Mouse (Mus musculus) limb, embryonic 13.5 days (tissue): Measurements from ENCODE around the gene Rab3a. TPM values are rescaled to one million over a fixed set of nuclear protein-coding genes. Genes with fewer than 3 reads are reported as not detected.

ENCODE experiments used
- ATAC-seq: fragments of 200-750 bp; cut with Nextera tagmentation; 2 replicates; pipeline ENCODE4 v1.8.0; 2017; ENCODE audit warnings: low read depth, moderate number of reproducible peaks, moderate TSS enrichment; ENCODE audit not compliant: low FRiP score
- H3K27ac ChIP-seq: fragments of 300-500 bp; sonication (generic); 2 replicates; pipeline ENCODE4 v1.5.1; 2015; ENCODE audit warnings: inconsistent platforms, mild to moderate bottlenecking, moderate library complexity
- H3K27me3 ChIP-seq: fragments of 300-500 bp; sonication (generic); 2 replicates; pipeline ENCODE4 v1.6.1; 2015; ENCODE audit warnings: mild to moderate bottlenecking, inconsistent platforms
- H3K36me3 ChIP-seq: fragments of 300-500 bp; sonication (generic); 2 replicates; pipeline ENCODE4 v1.6.1; 2015; ENCODE audit warnings: inconsistent platforms, mild to moderate bottlenecking, moderate library complexity
- H3K4me1 ChIP-seq: fragments of 300-500 bp; sonication (generic); 2 replicates; pipeline ENCODE4 v1.6.1; 2015; ENCODE audit warnings: inconsistent platforms
- H3K4me2 ChIP-seq: fragments of 300-500 bp; sonication (generic); replicated peaks from 2 replicates; pipeline ENCODE4 v1.6.1; 2015; ENCODE audit warnings: inconsistent platforms, mild to moderate bottlenecking, moderate library complexity
- H3K4me3 ChIP-seq: fragments of 300-500 bp; sonication (generic); 2 replicates; pipeline ENCODE4 v1.5.1; 2015; ENCODE audit warnings: moderate library complexity, mild to moderate bottlenecking, inconsistent platforms
- H3K9ac ChIP-seq: fragments of 300-500 bp; sonication (generic); 2 replicates; pipeline ENCODE4 v1.6.1; 2015; ENCODE audit warnings: mild to moderate bottlenecking, inconsistent platforms
- H3K9me3 ChIP-seq: fragments of 300-500 bp; sonication (generic); 2 replicates; pipeline ENCODE4 v1.6.1; 2016; ENCODE audit warnings: inconsistent platforms
- WGBS: fragments of 180-500 bp; shearing (Covaris S2); methylation state at CpG from one replicate; pipeline ENCODE4 v1.1.7; 2015; 5-methylcytosine and 5-hydroxymethylcytosine counted together
- polyA plus RNA-seq: library from polyadenylated mRNA; unstranded; fragments of >200 nt; fragmentation: Nextera tagmentation; extraction: Ambion mirVana; gene quantifications from 2 replicates; pipeline ENCODE4 v1.2.1, GENCODE M21; 2015

Gene Rab3a
- polyA plus RNA-seq, 1 experiment from 2014 or later: 19.6 TPM

DNA sequence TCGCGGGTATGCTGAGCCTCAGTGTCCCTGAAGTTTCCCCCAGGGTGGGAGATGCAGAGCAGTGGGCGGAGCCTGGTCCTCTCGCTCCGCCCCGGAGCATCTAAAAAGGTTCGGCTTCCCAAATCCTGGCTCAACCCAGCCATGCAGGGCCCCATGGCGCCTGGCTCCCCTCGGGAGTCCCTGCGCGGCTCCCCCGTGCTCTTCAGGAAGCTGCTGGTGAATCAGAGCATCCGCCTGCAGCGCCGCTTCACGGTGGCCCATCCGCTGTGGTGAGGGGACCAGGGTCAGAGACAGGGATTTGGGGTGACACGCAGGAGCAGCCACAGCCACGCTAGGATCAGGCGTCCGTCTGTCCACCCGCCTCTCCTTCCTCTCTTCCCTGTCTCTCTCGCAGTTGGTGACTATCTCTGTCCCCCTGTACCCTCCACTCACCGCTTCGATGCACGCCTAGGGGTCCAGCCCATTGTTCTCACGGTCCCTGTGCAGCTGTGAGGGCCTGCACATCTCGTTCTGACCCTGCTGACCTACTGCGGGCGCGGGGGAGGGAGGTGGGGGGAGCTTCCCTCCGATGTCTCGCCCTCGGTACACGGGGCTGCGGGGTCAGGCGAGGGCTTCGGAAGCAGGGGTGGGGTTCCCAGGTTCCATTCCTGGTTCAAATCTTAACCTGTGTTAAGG lies 11.4 kb upstream of the Rab3a start:
- no peak overlapping the region for H3K27ac ChIP-seq
- H3K4me1 ChIP-seq: peaks cover 16% of the 10 kb centered on the region
- peak overlapping the region; percentile 33 for H3K4me3 ChIP-seq
- H3K9me3 ChIP-seq: no peaks in the 10 kb centered on the region
- ATAC-seq: no peak
- H3K4me2 ChIP-seq: peak overlapping the region; percentile 60
- WGBS: 3% methylated on average over 38 of the region's 38 CpGs
- no peaks in the 10 kb centered on the region for H3K36me3 ChIP-seq
- peak overlapping the region; percentile 48 for H3K9ac ChIP-seq
- H3K27me3 ChIP-seq: peaks cover 78% of the 10 kb centered on the region

DNA sequence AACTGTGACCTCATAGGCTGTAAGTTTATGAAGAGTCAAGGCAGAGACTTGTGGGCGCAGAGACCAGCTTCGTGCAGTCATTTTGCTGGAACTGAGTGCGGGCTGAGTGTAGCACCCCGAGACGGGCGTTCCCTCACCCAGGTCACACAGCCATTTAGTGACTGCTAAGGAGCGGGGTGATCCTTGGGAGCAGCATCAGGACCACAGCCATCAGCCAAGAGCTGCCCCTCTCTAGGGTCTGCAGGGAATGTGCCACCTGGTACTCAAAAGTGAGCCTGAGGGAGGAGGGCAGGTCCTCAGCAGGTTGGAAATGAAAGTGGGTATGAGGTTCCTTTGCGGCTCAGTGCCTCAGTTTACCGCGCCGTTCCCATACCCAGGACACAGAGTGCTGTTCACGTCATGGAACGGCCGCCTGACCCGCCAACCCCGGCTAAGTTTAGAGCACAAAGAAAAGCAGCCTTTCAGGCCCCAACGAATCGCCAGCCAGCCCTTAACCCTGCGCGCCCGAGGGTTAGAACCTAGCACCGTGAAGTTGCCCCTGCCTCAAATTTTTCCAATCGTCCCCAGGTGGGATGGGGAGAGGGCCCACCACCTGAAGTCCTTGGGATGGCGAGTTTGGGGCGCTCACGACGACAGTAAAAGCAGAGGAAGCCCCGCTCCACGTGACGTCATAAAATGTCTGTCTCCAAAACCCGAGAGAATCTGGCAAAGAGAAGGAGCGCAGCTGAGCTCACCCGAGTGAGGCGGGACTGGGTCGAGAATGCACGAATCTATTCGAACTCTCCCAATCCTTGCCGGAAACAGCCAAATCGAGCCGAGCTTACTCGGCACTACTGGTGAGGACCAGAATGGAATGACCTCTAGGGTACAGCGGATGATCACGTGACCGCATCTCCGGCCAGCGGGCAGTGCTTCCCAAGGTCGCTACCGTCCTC lies 10.6 kb upstream of the Rab3a start:
- no peak overlapping the region for H3K27ac ChIP-seq
- peaks cover 80% of the 10 kb centered on the region for H3K27me3 ChIP-seq
- no peak for ATAC-seq
- H3K9ac ChIP-seq: peak overlapping the region; percentile 48; the same call in 1 of the 2 replicates
- no peaks in the 10 kb centered on the region for H3K9me3 ChIP-seq
- H3K4me1 ChIP-seq: peaks cover 16% of the 10 kb centered on the region
- H3K36me3 ChIP-seq: no peaks in the 10 kb centered on the region
- peak overlapping the region; percentile 60 for H3K4me2 ChIP-seq
- WGBS: 5% methylated on average over 48 of the region's 48 CpGs
- H3K4me3 ChIP-seq: peak overlapping the region; percentile 33

DNA sequence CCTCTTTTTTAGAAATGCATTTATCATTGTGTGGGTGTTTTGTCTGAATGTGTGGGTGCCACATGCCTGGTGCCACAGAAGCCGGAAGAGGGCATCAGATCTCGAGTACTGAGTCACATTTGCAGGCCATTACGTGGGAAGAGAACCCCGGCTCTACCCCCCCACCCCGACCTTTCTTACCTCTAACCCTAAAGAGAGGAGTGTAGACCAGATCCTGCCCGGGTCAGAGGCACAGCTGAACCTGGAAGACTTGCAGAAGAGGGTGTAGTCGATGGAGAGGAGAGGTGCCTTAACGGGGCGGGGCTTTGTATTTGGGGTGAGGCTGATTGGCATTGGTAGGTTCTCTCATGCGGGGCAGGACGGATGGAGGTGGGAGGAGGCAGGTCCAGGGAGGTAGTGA lies 9.7 kb upstream of the Rab3a start:
- no peak overlapping the region for H3K27ac ChIP-seq
- H3K36me3 ChIP-seq: no peaks in the 10 kb centered on the region
- 53% methylated on average over 11 of the region's 11 CpGs for WGBS
- H3K9ac ChIP-seq: no peak overlapping the region
- H3K27me3 ChIP-seq: peaks cover 88% of the 10 kb centered on the region
- ATAC-seq: no peak
- peaks cover 16% of the 10 kb centered on the region for H3K4me1 ChIP-seq
- no peak overlapping the region for H3K4me2 ChIP-seq
- H3K4me3 ChIP-seq: no peak overlapping the region
- H3K9me3 ChIP-seq: no peaks in the 10 kb centered on the region

DNA sequence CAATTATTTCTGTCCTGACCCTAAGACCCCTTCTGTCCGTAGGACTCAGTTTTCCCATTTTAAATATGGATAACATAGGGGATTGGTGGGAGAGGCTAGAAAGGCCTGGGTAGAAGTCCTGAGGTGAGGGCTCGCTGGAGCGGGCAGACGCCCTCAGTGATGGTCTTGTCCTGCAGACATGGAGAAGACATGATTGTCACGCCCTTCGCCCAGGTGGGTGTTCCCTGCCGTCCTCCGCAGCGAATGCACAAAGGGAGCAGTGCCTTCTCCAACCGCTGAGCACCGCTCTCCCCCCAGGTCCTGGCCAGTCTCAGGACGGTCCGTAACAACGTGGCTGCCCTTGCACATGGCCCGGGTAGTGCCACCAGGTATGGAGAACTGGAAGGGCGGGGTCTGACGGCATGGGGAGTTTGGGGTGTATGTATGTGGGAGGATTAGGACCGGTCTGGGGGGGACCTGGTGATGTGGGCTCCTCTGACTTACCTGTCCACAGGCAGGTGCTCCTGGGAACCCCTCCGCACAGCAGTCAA lies 8.7 kb upstream of the Rab3a start:
- H3K27me3 ChIP-seq: peaks cover 89% of the 10 kb centered on the region
- H3K4me2 ChIP-seq: no peak overlapping the region
- 64% methylated on average over 19 of the region's 19 CpGs for WGBS
- ATAC-seq: no peak
- H3K4me3 ChIP-seq: no peak overlapping the region
- no peak overlapping the region for H3K9ac ChIP-seq
- no peaks in the 10 kb centered on the region for H3K9me3 ChIP-seq
- H3K36me3 ChIP-seq: no peaks in the 10 kb centered on the region
- peaks cover 16% of the 10 kb centered on the region for H3K4me1 ChIP-seq
- no peak overlapping the region for H3K27ac ChIP-seq

DNA sequence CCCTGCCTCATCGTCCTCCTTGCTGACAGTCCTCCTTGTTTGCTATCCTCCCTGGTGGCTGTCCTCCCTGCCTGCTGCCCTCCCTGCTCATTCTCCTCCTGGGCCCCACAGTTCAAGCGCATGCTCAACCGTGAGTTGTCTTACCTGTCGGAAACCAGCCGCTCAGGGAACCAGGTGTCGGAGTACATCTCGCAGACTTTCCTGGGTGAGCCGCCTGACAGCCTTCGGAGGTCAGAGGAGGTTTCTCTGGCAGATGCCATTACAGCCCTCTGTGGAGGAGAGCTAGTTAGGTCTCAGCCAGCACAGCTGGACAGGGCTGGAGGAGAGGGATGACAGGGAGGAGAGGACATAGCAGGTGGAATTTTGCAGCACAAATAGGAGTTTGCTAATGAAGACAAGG lies 7.8 kb upstream of the Rab3a start:
- Histone ChIP-seq H3K27ac (no peak overlapping the region), H3K27me3 (peaks cover 81% of the 10 kb centered on the region), H3K4me2 (no peak overlapping the region), H3K9me3 (no peaks in the 10 kb centered on the region), H3K36me3 (no peaks in the 10 kb centered on the region), H3K9ac (no peak overlapping the region), H3K4me3 (no peak overlapping the region), H3K4me1 (peaks cover 16% of the 10 kb centered on the region)
- WGBS: 65% methylated on average over 9 of the region's 9 CpGs
- ATAC-seq: no peak

DNA sequence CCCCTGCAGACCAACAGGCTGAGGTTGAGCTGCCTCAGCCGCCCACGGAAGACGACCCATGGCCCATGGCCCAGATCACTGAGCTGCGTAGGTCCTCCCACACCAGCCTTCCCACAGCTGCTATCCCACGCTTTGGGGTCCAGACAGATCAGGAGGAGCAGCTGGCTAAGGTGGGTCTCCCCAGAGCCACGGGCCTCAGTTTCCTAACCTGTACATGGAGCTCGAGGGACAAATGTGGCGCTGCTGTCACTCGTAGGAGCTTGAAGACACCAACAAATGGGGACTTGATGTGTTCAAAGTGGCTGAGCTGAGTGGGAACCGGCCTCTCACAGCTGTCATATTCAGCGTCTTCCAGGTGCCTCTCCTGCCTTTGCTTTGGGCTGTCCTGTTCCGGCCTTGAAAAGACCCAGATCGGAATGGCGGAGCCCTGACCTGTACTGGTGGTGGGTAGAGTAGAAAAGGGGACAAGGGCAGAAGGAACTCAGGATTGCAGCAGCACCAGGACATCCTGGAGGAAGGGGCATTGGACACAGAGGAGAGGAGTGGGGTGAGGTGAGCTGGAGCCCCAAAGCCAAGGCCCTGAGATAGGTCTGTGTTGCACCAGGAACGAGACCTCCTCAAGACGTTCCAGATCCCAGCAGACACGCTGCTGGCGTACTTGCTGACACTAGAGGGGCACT lies 7.1 kb upstream of the Rab3a start:
- ATAC-seq: no peak
- Histone ChIP-seq H3K27ac (no peak overlapping the region), H3K4me1 (peaks cover 20% of the 10 kb centered on the region), H3K9ac (no peak overlapping the region), H3K9me3 (no peaks in the 10 kb centered on the region), H3K4me2 (no peak overlapping the region), H3K27me3 (peaks cover 74% of the 10 kb centered on the region), H3K4me3 (no peak overlapping the region), H3K36me3 (no peaks in the 10 kb centered on the region)
- 81% methylated on average over 18 of the region's 18 CpGs for WGBS

DNA sequence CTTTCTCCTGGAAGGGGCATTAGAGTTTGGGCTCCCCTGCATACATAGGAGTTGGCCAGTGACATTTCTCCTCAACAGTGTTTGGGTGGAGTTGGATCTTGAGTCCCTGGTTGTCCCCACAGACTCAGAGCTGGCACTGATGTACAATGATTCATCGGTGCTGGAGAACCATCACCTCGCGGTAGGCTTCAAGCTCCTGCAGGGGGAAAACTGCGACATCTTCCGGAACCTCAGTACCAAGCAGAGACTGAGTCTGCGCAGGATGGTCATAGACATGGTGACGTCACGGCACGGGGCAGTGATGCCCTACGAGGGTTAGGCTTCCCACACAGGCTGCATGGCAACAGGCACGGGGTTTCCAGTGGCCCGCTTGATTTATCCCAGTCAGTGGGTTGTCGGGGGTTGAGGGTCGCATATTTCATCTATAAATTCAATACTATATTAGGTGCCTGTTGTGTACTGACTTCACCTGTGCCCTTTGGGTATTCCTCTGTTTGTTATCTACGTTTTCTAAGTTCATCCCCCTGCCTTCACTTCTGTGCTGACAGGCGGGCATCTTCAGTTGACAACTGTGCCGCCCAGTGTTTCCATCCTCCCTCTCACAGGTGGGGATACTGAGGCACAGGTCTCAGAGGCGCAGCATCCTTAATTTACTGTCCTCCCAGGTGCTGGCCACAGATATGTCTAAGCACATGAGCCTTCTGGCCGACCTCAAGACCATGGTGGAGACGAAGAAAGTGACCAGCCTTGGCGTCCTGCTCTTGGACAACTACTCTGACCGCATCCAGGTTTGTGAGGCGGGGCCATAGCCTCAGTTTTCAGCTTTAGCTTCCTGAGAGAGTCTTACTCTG lies 6.0 kb upstream of the Rab3a start:
- no peak overlapping the region for H3K4me2 ChIP-seq
- 86% methylated on average over 23 of the region's 23 CpGs for WGBS
- ATAC-seq: no peak
- no peaks in the 10 kb centered on the region for H3K9me3 ChIP-seq
- peaks cover 63% of the 10 kb centered on the region for H3K27me3 ChIP-seq
- H3K36me3 ChIP-seq: no peaks in the 10 kb centered on the region
- no peak overlapping the region for H3K4me3 ChIP-seq
- H3K27ac ChIP-seq: no peak overlapping the region
- peaks cover 24% of the 10 kb centered on the region for H3K4me1 ChIP-seq
- H3K9ac ChIP-seq: no peak overlapping the region

DNA sequence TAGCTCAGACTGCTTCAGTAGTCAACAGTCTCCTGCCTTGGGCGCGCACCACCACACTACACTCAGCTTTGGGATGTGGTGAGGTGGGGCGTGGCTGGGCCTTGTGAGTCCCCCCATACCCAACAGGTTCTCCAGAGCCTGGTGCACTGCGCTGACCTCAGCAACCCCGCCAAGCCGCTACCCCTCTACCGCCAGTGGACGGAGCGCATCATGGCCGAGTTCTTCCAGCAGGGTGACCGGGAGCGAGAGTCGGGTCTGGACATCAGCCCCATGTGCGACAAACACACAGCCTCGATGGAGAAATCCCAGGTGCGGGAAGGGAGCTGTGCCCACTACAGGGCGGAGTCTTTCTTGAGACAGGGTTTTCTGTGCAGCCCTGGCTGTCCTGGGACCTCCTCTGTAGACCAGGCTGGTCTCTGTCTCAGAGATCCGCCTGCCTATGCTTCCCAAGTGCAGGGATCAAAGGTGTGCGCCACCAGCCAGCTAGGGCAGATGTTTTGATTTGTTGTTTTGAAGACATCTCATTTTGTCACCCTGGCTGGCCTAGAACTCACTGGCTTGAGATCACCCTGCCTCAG lies 5.3 kb upstream of the Rab3a start:
- Histone ChIP-seq H3K27me3 (peaks cover 56% of the 10 kb centered on the region), H3K36me3 (no peaks in the 10 kb centered on the region), H3K9me3 (no peaks in the 10 kb centered on the region), H3K4me1 (peaks cover 20% of the 10 kb centered on the region), H3K9ac (no peak overlapping the region), H3K4me2 (no peak overlapping the region), H3K4me3 (no peak overlapping the region), H3K27ac (no peak overlapping the region)
- ATAC-seq: no peak
- WGBS: 77% methylated on average over 19 of the region's 19 CpGs

DNA sequence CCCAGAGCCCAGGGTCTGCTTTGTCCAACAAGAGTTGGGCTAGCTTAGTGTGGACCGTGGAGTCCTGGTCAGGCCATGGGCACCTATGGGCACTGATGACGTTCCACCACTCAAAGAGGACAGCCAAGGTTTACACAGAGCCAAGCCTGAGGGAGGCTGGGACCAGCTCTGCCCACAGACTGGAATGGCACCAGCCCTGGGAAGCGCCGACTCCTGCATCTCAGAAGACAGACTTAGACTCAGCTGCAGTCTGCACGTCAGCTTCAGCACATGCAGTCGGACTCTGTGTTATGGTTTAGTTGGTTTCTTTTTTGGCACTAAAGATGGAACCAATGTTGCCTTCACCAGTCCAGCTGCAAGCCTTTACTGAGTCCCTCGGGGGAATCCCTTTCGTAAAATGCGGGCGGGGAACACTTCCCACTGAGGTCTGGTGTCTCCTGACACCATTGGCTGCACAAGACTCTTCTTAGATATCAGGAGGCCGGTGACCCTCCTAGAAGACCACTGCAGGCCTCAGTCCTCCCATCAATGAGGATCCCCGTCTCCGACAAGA lies 4.3 kb upstream of the Rab3a start:
- H3K4me1 ChIP-seq: peaks cover 22% of the 10 kb centered on the region
- ATAC-seq: no peak
- peaks cover 45% of the 10 kb centered on the region for H3K27me3 ChIP-seq
- H3K4me3 ChIP-seq: no peak overlapping the region
- no peaks in the 10 kb centered on the region for H3K36me3 ChIP-seq
- H3K9ac ChIP-seq: no peak overlapping the region
- H3K27ac ChIP-seq: no peak overlapping the region
- no peaks in the 10 kb centered on the region for H3K9me3 ChIP-seq
- 76% methylated on average over 13 of the region's 13 CpGs for WGBS
- no peak overlapping the region for H3K4me2 ChIP-seq

DNA sequence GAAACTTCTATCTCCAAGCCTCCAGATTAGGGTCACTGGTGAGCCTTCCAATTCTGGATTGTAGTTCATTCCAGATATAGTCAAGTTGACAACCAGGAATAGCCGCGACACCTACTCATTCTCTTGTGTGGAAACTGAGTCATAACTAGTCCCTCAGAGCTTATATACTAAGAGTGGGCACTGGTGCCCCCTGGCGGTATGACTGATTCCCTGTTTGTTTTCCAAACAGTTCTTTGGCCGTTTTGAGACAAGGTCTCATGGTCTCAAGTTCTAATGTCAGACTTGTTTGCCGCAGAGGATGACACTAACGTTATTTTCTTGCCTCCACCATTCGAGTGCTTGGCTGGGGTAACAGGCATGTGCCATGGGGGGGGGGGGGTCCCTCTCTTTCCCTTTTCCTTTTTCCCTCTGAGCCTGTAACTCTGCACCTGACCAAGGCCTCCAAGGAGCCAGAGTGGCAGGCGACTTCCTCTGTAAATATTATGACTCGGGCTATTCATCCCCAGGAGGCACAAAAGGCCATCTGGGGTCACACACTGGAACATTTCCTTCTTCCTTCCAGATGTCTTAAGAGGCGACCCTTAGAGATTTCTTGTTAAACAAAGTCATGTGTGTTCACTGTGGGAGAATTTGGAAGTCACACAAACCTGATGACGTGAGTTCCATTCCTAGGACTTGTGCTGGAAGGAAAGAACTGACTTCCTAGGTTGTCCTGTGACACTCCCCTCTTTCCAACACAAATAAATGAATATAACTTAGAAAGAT lies 2.3 kb upstream of the Rab3a start:
- 0 out of 2 replicates have a peak overlapping the region, but pooled peaks have one; percentile 82 for H3K27ac ChIP-seq
- no peak overlapping the region for H3K4me3 ChIP-seq
- peaks cover 31% of the 10 kb centered on the region for H3K4me1 ChIP-seq
- 18% methylated on average over 11 of the region's 11 CpGs for WGBS
- no peaks in the 10 kb centered on the region for H3K9me3 ChIP-seq
- H3K9ac ChIP-seq: no peak overlapping the region
- no peak for ATAC-seq
- H3K4me2 ChIP-seq: no peak overlapping the region
- H3K36me3 ChIP-seq: peaks cover 14% of the 10 kb centered on the region
- peaks cover 26% of the 10 kb centered on the region for H3K27me3 ChIP-seq
